8 mouse cellular contexts compared by ENCODE assay signal in genomic region chr8:91134070-91134475, GRCm38 (mm10).
DNase-seq lines count a peak whose midpoint lies in the region; ATAC-seq lines count a peak whose summit lies in the region.

No protein-coding gene starts in this region.

- H3K36me3 ChIP-seq in hindbrain, embryonic 14.5 days (replicated peaks; ENCODE audit: control insufficient read depth, insufficient read depth), result peaks cover 16% of the 10 kb centered on the region; the same call in 1 of the 2 replicates

- peak overlapping the region; percentile 69 for H3K4me3 ChIP-seq in hindbrain, embryonic 14.5 days (replicated peaks; ENCODE audit: low read length)

- H3K9ac ChIP-seq in hindbrain, embryonic 14.5 days, result peak overlapping the region; percentile 49

- ATAC-seq in hindbrain, embryonic 14.5 days (ENCODE audit: low FRiP score), result peak; percentile 99

- H3K4me1 ChIP-seq in hindbrain, embryonic 14.5 days (replicated peaks; ENCODE audit: control insufficient read depth, insufficient read depth, low read length), result peaks cover 17% of the 10 kb centered on the region

- peak overlapping the region; percentile 47 for H3K4me2 ChIP-seq in hindbrain, embryonic 14.5 days (replicated peaks)

- under 1% methylated on average over 24 of the region's 24 CpGs for WGBS in hindbrain, embryonic 14.5 days

- no peaks in the 10 kb centered on the region for H3K9me3 ChIP-seq in hindbrain, embryonic 14.5 days (ENCODE audit: control insufficient read depth, low read length)

- H3K27ac ChIP-seq in hindbrain, embryonic 14.5 days, result peak overlapping the region; percentile 72

- peak; percentile 100 for DNase-seq in R1 (ENCODE audit: low read depth, low spot score)
- DNase-seq in cerebellum, postnatal 25 days, result peak; percentile 99
- peak; percentile 100 for DNase-seq in frontal cortex, postnatal 25 days (ENCODE audit: low spot score in 2 of 2)
- peak; percentile 100 for DNase-seq in hindbrain, embryonic 14.5 days (ENCODE audit: low spot score)
- DNase-seq in layer of hippocampus, postnatal 36 days, result peak; percentile 100
- DNase-seq in lung, postnatal 36 days, result peak; percentile 100
- DNase-seq in retina, postnatal 1 day, result peak; percentile 100
- DNase-seq in urinary bladder, adult 18-20 months (ENCODE audit: low spot score in 2 of 2), result peak; percentile 96 to 99

- H3K27me3 ChIP-seq in hindbrain, embryonic 14.5 days (ENCODE audit: control insufficient read depth, insufficient read depth, low read length), result no peaks in the 10 kb centered on the region

Comparison
In these comparisons a context has a peak if more than half of its experiments do, and no peak if none do; other contexts are left out.
1. Peak in every context shown above with its lines: DNase-seq, ATAC-seq, H3K4me3 ChIP-seq and H3K27ac ChIP-seq.